Mouse (Mus musculus) CH12.LX (cell line): Measurements from ENCODE around the gene Cdk14. TPM values are rescaled to one million over a fixed set of nuclear protein-coding genes. Genes with fewer than 3 reads are reported as not detected.

ENCODE experiments used
- DNase-seq: peaks from one replicate; pipeline ENCODE4 v3.0.0-alpha.2; 2013; ENCODE audit errors: extremely low read depth
- H3K27ac ChIP-seq: 2 replicates; pipeline ENCODE4 v1.5.1; 2012; ENCODE audit warnings: low read depth, mild to moderate bottlenecking, control low read depth, moderate library complexity; ENCODE audit not compliant: insufficient read depth
- H3K27me3 ChIP-seq: replicated peaks from 2 replicates; pipeline ENCODE3; 2012; ENCODE audit warnings: inconsistent platforms
- H3K36me3 ChIP-seq, 2 experiments: replicated peaks in 1 of 2; 2 replicates each; pipeline versions ENCODE3 to v1.6.1; 2012; ENCODE audit warnings: inconsistent platforms in 1 of 2, low read length in 1 of 2, mild to moderate bottlenecking in 1 of 2, mixed read lengths in 1 of 2, moderate library complexity in 1 of 2; ENCODE audit not compliant: control insufficient read depth in 1 of 2, insufficient read depth in 1 of 2
- H3K4me1 ChIP-seq, 2 experiments: 2 replicates each; pipeline ENCODE4 v1.6.1; 2012; ENCODE audit warnings: inconsistent platforms in 1 of 2, moderate library complexity in 1 of 2; ENCODE audit not compliant: insufficient read depth in 2 of 2, control insufficient read depth in 1 of 2
- H3K4me2 ChIP-seq: 2 replicates; pipeline ENCODE4 v1.6.1; 2012; ENCODE audit warnings: low read depth, mild to moderate bottlenecking, control low read depth; ENCODE audit not compliant: poor library complexity, insufficient read depth, severe bottlenecking
- H3K4me3 ChIP-seq, 3 experiments: fragments of 150-350 bp in 1 of 3; sonication (generic) in 1 of 3; replicated peaks in 1 of 3; 2 replicates each; pipeline versions ENCODE3 to v1.5.1; 2011 to 2012; ENCODE audit warnings: low read depth in 2 of 3, low read length in 2 of 3, mild to moderate bottlenecking in 2 of 3, moderate library complexity in 2 of 3, control low read depth in 1 of 3, improper control_type of control experiment in 1 of 3, inconsistent platforms in 1 of 3, mixed read lengths in 1 of 3; ENCODE audit not compliant: poor library complexity in 1 of 3
- H3K79me2 ChIP-seq: replicated peaks from 2 replicates; pipeline ENCODE4 v1.6.1; 2012; ENCODE audit warnings: mild to moderate bottlenecking, moderate library complexity; ENCODE audit not compliant: control insufficient read depth, poor library complexity, insufficient read depth, severe bottlenecking; ENCODE audit errors: extremely low read depth
- H3K9ac ChIP-seq: 2 replicates; pipeline ENCODE4 v1.6.1; 2012; ENCODE audit warnings: low read depth, mild to moderate bottlenecking, control low read depth, moderate library complexity; ENCODE audit not compliant: insufficient read depth
- H3K9me3 ChIP-seq: replicated peaks from 2 replicates; pipeline ENCODE3; 2012; ENCODE audit warnings: low read length, inconsistent platforms, mixed read lengths
- CHD1 ChIP-seq: IDR thresholded peaks from 2 replicates; pipeline ENCODE4 v1.6.1; 2012; ENCODE audit warnings: low read depth, low read length, improper control_type of control experiment, inconsistent platforms
- CTCF ChIP-seq, 2 experiments: IDR thresholded peaks in 1 of 2; conservative IDR thresholded peaks in 1 of 2; 2 replicates each; pipeline ENCODE4 v1.5.1; 2011 to 2012; ENCODE audit warnings: low read depth in 2 of 2, low read length in 2 of 2, improper control_type of control experiment in 1 of 2, inconsistent platforms in 1 of 2, mild to moderate bottlenecking in 1 of 2, moderate library complexity in 1 of 2
- ELF1 ChIP-seq: IDR thresholded peaks from 2 replicates; pipeline ENCODE4 v1.6.1; 2014; ENCODE audit warnings: low read depth, mild to moderate bottlenecking, inconsistent platforms, low read length, improper control_type of control experiment
- HCFC1 ChIP-seq: IDR thresholded peaks from 2 replicates; pipeline ENCODE4 v1.6.1; 2012; ENCODE audit warnings: low read depth, mild to moderate bottlenecking, inconsistent platforms, low read length, improper control_type of control experiment
- IRF4 ChIP-seq: IDR thresholded peaks from 2 replicates; pipeline ENCODE4 v1.6.1; 2014; ENCODE audit warnings: low read depth, mild to moderate bottlenecking, inconsistent platforms, low read length, improper control_type of control experiment
- JUN ChIP-seq: IDR thresholded peaks from 2 replicates; pipeline ENCODE4 v1.6.1; 2011; ENCODE audit warnings: low read depth, mild to moderate bottlenecking, low read length, improper control_type of control experiment, moderate library complexity; ENCODE audit not compliant: insufficient read depth
- MAX ChIP-seq: IDR thresholded peaks from 2 replicates; pipeline ENCODE4 v1.6.1; 2011; ENCODE audit warnings: low read length, improper control_type of control experiment
- MAZ ChIP-seq: IDR thresholded peaks from 2 replicates; pipeline ENCODE4 v1.6.1; 2012; ENCODE audit warnings: low read depth, mild to moderate bottlenecking, inconsistent platforms, low read length, improper control_type of control experiment, moderate library complexity
- NRF1 ChIP-seq: IDR thresholded peaks from 2 replicates; pipeline ENCODE4 v1.6.1; 2014; ENCODE audit warnings: low read depth, mild to moderate bottlenecking, inconsistent platforms, low read length, improper control_type of control experiment, moderate library complexity
- PAX5 ChIP-seq: IDR thresholded peaks from 2 replicates; pipeline ENCODE4 v1.6.1; 2012; ENCODE audit warnings: low read length, inconsistent platforms, mixed read lengths
- POLR2AphosphoS2 ChIP-seq: IDR thresholded peaks from 2 replicates; pipeline ENCODE4 v1.6.1; 2011; ENCODE audit warnings: low read depth, low read length, improper control_type of control experiment
- RAD21 ChIP-seq: IDR thresholded peaks from 2 replicates; pipeline ENCODE4 v1.6.1; 2011; ENCODE audit warnings: low read depth, mild to moderate bottlenecking, low read length, improper control_type of control experiment, moderate library complexity
- SMC3 ChIP-seq: IDR thresholded peaks from 2 replicates; pipeline ENCODE4 v1.6.1; 2011; ENCODE audit warnings: low read depth, low read length, improper control_type of control experiment
- UBTF ChIP-seq: IDR thresholded peaks from 2 replicates; pipeline ENCODE4 v1.6.1; 2012; ENCODE audit warnings: low read depth, mild to moderate bottlenecking, inconsistent platforms, low read length, improper control_type of control experiment, moderate library complexity
- USF1 ChIP-seq: IDR thresholded peaks from 2 replicates; pipeline ENCODE4 v1.6.1; 2014; ENCODE audit warnings: low read depth, mild to moderate bottlenecking, inconsistent platforms, low read length, improper control_type of control experiment
- USF2 ChIP-seq: conservative IDR thresholded peaks from 2 replicates; pipeline ENCODE4 v1.6.1; 2011; ENCODE audit warnings: low read depth, low read length, improper control_type of control experiment
- dilution Hi-C: fragments of 300-500 bp; cut with MboI; formaldehyde crosslinking; loops from 2 replicates; pipeline ENCODE4 v1.14.3; 2020; ENCODE audit warnings: low sequenced_read_pairs; ENCODE audit not compliant: extremely low pct_unique_long_range_greater_than_20kb, extremely low pct_ligation_motif_present
- in situ Hi-C: fragments of 300-500 bp; cut with MboI; formaldehyde crosslinking; loops from 3 replicates; pipeline ENCODE4 v1.14.3; 2019; ENCODE audit warnings: low sequenced_read_pairs, low pct_ligation_motif_present, low pct_unique_long_range_greater_than_20kb, mixed read lengths
- polyA plus RNA-seq: library from polyadenylated mRNA; unstranded; fragments of >175 nt; gene quantifications from 2 replicates; pipeline ENCODE4 v1.2.1, GENCODE M21; 2012; ENCODE audit warnings: low read depth; ENCODE audit not compliant: insufficient read length
- total RNA-seq, 2 experiments: library from RNA; depleted of rRNA; stranded (reverse); fragments of 300-350 nt in 1 of 2; fragments of >200 nt in 1 of 2; gene quantifications; 2 replicates each; pipeline ENCODE4 v1.2.3; 2012 to 2014

Cdk14 gene
- total and polyA plus RNA-seq, 3 experiments, result 3.7 to 12.0 (median 8.9) TPM

GRCm38 (mm10) chr5:4949433-4949832 lies 470.7 kb downstream of the Cdk14 start:
- peaks cover 0 to 8% of the 10 kb centered on the region in 2 experiments; a peak in 1 of 4 replicates for H3K4me1 ChIP-seq
- no peaks in the 10 kb centered on the region for H3K27me3 ChIP-seq
- dilution Hi-C loops, result no loop called here
- H3K79me2 ChIP-seq, result no peaks in the 10 kb centered on the region
- no peak for DNase-seq
- no peaks in the 10 kb centered on the region for H3K9me3 ChIP-seq
- H3K27ac ChIP-seq, result no peak overlapping the region
- H3K4me3 ChIP-seq, result no peak overlapping the region
- no peaks in the 10 kb centered on the region for H3K36me3 ChIP-seq
- no peak for TF ChIP-seq IRF4
- TF ChIP-seq MAZ, result no peak
- no peak for TF ChIP-seq USF1
- TF ChIP-seq USF2, result no peak
- TF ChIP-seq NRF1, result no peak
- no peak for TF ChIP-seq CTCF (conservative IDR thresholded peaks at IDR 0.05 in 1 of 2, IDR thresholded peaks at IDR 0.05 in 1 of 2; ENCODE audit: low read depth in 2 of 2, low read length in 2 of 2)
- TF ChIP-seq POLR2AphosphoS2, result no peak
- TF ChIP-seq ELF1, result no peak
- TF ChIP-seq JUN, result no peak
- TF ChIP-seq, all 38 proteins: peak for 0
- H3K4me2 ChIP-seq, result no peak overlapping the region
- in situ Hi-C loops, result no loop called here
- H3K9ac ChIP-seq, result no peak overlapping the region

- in situ Hi-C loops, result no loop called here
Observed at GRCm38 (mm10) chr5:4948090-4948954, 471.8 kb downstream of the Cdk14 start.

More at GRCm38 (mm10) chr5:4948090-4948954, 471.8 kb downstream of the Cdk14 start:
- Histone ChIP-seq H3K9me3 (no peaks in the 10 kb centered on the region), H3K27ac (no peak overlapping the region), H3K9ac (no peak overlapping the region), H3K36me3 (no peaks in the 10 kb centered on the region), H3K4me2 (no peak overlapping the region), H3K4me3 (no peak overlapping the region), H3K4me1 (peaks cover 0 to 12% of the 10 kb centered on the region in 2 experiments; a peak in 1 of 4 replicates), H3K27me3 (no peaks in the 10 kb centered on the region), H3K79me2 (no peaks in the 10 kb centered on the region)
- TF ChIP-seq PAX5 (no peak), HCFC1 (no peak), SMC3 (peak; percentile 51), USF1 (no peak), MAX (no peak), UBTF (no peak), RAD21 (peak; percentile 71), CHD1 (no peak), CTCF (conservative IDR thresholded peaks at IDR 0.05 in 1 of 2, IDR thresholded peaks at IDR 0.05 in 1 of 2; ENCODE audit: low read depth in 2 of 2, low read length in 2 of 2) (peak in 1 of 2 experiments; percentile 70; a peak in 2 of 4 replicates)
- dilution Hi-C loops, result no loop called here
- peak; percentile 31 for DNase-seq
